Mouse (Mus musculus): ENCODE results near the gene Etfb.
A peak's percentile ranks its signal among the peaks of the same experiment; 100 is the strongest.
"Not testable (repeated sequence)": the region's sequence is repeated elsewhere in the genome, so short reads cannot be mapped to it uniquely, and the experiment has no call there.

Gene Etfb

DNA sequence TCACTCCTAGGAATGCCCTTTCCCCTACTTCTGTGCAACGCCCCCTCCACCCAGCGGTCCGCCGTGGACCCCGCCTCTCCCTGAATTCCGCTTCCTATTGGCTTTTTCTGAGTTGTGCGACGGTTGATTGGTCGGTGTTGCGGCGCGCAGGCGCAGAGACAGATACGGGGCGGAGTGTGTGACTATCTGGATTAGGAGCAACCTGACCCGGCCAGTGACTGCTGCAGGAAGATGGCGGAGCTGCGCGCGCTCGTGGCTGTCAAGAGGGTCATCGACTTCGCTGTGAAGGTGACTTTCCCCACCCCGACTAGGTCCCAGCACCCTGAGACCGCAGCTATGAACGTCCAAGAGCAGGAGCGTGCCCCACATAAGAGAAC lies at the start of gene Etfb, which contains the start of gene Gm45233:
Gene Etfb (plus strand): TSS at position 167 of the 377 bp plus-strand sequence.
Gene Gm45233 (plus strand): TSS at position 212 of the 377 bp plus-strand sequence.
- peak; percentile 93 for DNase-seq (ENCODE audit: low spot score)

- DNase-seq (ENCODE audit: low spot score) = no peak
These were observed 44.4 kb upstream of the Etfb start for GRCm38 (mm10) chr7:43399501-43399900.

DNA sequence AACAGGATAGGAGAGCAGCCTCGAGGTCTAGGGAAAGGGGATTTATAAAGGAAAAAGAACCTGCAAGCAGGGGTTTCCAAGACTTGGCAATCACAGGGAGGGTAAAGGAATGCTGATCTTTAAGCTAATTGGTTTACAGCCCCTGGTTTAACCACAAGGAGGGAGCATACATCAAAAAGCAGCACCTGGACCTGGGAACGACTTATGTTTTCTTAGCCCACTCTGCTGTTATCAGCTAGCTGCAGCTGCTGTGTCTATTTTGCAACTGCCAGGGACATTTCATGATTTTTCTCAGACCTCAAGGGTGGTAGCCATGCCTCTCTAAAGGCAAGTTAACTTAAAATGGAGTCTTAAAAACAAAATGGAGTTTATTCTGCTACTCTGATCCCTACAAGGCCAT lies 41.2 kb upstream of the Etfb start:
- no peak for DNase-seq (ENCODE audit: low spot score)

GRCm38 (mm10) chr7:43407573-43407972 lies 36.3 kb upstream of the Etfb start:
- no peak for DNase-seq (ENCODE audit: low spot score)

DNA sequence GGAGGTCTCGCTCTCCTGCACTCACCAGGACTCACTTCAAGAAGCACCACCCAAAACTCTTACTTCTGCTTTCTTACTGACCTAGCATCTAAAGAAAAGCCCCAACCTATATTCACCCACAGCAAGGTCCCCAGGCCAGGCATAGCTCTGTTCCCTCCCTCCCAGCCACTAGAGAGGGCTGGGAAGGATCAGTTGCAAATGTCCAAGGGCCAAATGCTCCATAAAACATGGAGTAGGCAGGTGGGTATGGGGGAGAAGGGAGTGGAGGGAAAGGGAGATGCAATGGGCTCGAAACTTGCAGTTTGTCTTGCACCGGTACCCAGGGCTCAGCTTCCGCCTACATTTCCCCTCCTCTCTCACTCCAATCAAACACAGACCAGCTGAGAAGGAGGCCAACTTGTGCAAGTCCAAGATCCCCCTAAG lies 35.7 kb upstream of the Etfb start, which contains the start of gene Siglecg:
Gene Siglecg (plus strand): TSS at position 74 of the 423 bp plus-strand sequence.
- no peak for DNase-seq (ENCODE audit: low spot score)

GRCm38 (mm10) chr7:43409084-43409483 lies 34.8 kb upstream of the Etfb start:
- DNase-seq (ENCODE audit: low spot score) = no peak

GRCm38 (mm10) chr7:43411724-43412123 lies 32.2 kb upstream of the Etfb start:
- DNase-seq (ENCODE audit: low spot score) = not testable (repeated sequence)

GRCm38 (mm10) chr7:43417298-43417697 lies 26.6 kb upstream of the Etfb start:
- no peak for DNase-seq (ENCODE audit: low spot score)

DNA sequence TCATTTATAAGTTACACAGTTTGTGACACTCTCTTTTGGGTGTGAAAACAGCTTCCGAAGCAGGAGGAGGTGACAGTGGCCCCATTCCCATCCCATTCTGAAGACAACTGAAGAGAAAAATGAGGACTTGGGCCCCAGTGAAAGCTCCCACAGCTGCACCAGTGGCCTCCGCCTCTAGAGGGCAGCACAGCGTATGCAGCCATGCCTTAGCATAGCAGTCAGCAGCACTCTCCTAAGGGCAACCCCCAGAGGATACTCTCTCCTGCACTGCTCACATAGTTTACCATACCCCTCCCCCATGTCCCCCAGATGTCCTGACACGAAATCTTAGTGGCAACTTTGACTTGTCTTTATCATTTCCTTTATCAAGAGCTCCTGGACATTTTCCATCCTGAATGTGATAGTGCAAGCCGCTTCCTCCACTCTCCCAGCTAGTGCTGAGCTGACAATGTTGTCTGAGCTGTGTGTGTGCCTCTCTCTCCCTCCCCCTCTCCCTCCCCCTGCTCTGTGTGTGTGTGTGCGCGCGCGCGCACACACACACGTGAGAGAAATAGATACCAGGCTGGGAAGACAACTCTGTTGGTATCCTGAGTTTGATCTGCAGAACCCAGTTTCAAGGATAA lies 20.8 kb upstream of the Etfb start:
- DNase-seq (ENCODE audit: low spot score) = peak; percentile 48

- DNase-seq (ENCODE audit: low spot score) = no peak
These were observed 19.8 kb upstream of the Etfb start for GRCm38 (mm10) chr7:43423991-43424625.

DNA sequence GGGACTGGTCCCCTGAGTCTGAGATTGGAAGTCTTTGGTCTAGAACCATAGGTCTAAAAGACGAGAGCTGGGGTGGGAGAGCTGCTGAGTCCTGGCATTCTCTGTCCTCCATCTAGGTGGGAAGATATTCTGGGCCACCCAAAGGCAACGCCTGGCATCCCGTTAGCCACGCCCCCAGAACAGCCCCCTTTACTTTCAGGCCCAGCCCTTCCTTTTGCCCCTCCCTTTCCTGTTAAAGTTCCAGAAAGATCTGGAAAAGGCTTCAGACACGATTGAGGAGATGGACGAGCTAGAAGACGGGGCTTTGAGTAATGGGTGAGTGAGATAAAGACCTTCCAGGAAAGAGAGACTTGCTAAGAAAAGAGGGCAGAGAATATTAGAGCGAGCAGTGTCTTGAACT lies 16.5 kb upstream of the Etfb start, which contains the start of gene Lim2:
Gene Lim2 (plus strand): TSS at position 265 of the 400 bp plus-strand sequence.
- no peak for DNase-seq (ENCODE audit: low spot score)

DNA sequence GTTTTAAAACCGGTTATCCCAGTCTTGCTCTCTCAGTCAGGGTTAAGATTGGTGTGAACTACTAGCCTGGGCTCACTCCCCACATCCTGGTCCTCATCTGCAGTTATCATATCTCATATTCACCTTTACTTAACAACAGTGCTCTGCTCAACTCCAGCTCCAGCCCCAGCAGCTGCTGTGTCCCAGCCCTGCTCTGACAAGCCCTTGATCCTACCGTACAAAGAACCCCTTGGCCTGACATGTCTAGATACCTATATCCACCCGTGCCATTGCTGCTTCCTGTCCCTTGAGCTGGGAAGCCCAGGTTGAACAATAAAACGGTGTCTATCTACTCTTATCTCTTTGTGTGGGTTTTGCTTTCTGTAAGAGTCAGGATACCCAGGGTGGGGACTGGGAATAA lies 14.4 kb upstream of the Etfb start:
- DNase-seq (ENCODE audit: low spot score) = no peak

- no peak for DNase-seq (ENCODE audit: low spot score)
These were observed 11.0 kb upstream of the Etfb start for GRCm38 (mm10) chr7:43432891-43433290.

- no peak for DNase-seq (ENCODE audit: low spot score)
These were observed 9.2 kb upstream of the Etfb start for GRCm38 (mm10) chr7:43434676-43435075.

- DNase-seq (ENCODE audit: low spot score) = no peak
These were observed 7.3 kb upstream of the Etfb start, which contains the start of gene Nkg7 for GRCm38 (mm10) chr7:43436341-43437255. Gene Nkg7, plus strand, starts transcription at chr7:43437073.

GRCm38 (mm10) chr7:43438611-43439010 lies 5.3 kb upstream of the Etfb start:
- DNase-seq (ENCODE audit: low spot score) = no peak

DNA sequence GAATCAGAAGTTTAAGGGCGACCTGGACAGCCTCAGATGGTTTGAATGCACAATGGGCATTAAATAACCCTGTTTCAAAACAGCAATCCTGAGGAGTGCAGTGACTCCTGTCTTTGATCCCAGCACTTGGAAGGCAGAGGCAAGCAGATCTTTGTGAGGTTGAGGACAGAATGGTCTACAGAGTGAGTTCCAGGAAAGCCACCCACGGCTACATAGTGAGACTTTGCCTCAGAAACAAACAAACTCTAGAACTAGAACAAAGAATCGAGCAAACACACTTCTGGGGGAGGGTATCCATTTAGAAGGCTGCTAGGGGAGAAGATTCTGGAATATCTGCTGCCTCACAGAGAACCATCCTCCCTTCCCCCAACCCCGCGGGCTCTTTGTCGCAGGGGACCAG lies 3.4 kb upstream of the Etfb start, which contains the start of gene Cldnd2:
Gene Cldnd2 (plus strand): TSS at position 301 of the 400 bp plus-strand sequence.
- no peak for DNase-seq (ENCODE audit: low spot score)

- no peak for DNase-seq (ENCODE audit: low spot score)
These were observed 2.8 kb upstream of the Etfb start for GRCm38 (mm10) chr7:43441071-43441470.

- no peak for DNase-seq (ENCODE audit: low spot score)
These were observed 1.2 kb upstream of the Etfb start for GRCm38 (mm10) chr7:43442684-43443083.

DNA sequence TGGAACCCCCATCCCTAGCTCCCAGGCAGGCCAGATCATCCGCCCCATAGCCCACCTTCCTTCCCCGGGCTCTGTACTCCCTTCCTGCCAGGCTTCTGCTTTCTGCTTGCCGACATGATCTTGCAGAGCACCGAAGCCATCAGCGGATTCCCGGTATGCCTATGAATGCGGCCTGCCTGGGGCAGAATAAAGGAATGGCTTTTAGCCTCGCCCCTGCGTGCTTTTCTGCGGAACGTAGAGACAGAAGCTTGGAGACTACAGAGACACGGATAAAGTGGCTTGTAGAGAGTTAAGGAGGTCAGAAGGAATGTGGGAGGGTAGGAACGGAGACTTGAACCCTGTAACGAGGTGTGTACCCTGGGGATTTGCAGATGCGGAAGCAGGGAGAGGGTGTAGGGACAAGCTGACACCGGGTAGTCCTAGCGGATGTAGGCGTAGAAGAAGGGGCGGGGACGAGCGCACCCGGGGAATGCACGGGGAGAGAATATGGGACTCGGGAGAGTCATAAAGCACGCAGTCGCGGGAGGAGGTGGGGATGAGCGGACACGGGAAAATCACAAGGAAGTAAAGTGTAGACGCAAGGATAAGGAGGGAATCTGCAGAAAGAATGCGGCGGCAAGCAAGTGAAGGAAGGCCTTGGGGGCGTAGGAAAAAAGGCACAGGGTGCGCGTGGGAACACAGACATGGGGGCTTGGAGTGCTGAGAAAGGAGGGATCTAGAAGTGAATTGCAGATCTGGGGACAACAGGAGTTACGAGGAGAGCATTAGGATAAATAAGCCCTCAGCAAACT lies 562 bp upstream of the Etfb start:
- DNase-seq (ENCODE audit: low spot score) = no peak

DNA sequence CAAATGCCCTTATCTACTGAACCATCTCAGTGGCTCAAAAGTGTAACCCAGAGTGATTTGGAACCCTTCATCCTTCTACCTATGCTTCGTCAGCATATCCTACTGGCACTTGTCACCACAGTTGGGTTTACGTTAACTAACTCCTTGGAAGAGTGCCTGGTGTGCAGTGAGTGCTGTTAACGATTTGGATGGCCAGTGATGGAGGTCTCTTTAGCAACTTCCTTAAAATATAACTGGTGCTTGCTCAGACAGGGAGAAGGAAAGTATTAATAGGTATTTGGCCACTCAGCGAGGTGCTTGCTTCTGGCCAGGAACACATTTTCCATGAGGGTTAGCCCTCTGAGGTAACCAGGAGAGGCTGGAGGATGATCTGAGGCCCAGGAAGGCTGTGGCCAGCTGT lies 3.9 kb downstream of the Etfb start:
- no peak for DNase-seq (ENCODE audit: low spot score)

DNA sequence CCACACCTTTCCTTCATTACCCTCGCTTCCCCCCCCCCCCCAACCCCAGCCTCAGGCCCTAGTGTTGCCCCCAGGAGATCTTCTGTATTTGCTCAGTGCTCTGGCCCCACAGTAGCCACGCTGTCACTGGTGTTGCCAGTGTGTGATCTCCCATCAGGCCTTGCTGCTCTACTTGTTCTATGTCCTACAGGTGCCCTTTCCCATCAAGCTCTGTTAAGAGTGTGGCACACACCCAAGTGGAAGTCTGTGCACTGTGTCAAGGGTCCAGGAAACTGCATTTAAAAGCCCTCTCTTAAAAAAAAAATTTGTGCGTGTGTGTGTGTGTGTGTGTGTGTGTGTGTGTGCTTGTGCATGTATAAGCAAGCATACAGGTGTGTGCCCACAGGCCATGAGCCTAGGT lies 4.4 kb downstream of the Etfb start:
- no peak for DNase-seq (ENCODE audit: low spot score)
